In genomic region chr9:42462585-42463219, GRCm38 (mm10) we compare ENCODE assay signal across 12 mouse cellular contexts. TPM values are rescaled to one million over a fixed set of nuclear protein-coding genes. Genes with fewer than 3 reads are reported as not detected.
A peak's percentile ranks its signal among the peaks of the same experiment; 100 is the strongest.
DNase-seq lines count a peak whose midpoint lies in the region; ATAC-seq and TF ChIP-seq lines count a peak whose summit lies in the region.
"Had no signal": no experiment of that assay in that cellular context is flagged by ENCODE, and none has a peak within 500 bp of the region (broad histone marks: within the 10 kb centered on the region; RNA-seq: fewer than 3 reads in every experiment).

No protein-coding gene starts in this region.

- no peaks in the 10 kb centered on the region for H3K36me3 ChIP-seq in heart, embryonic 11.5 days (ENCODE audit: control insufficient read depth, insufficient read depth, low read length)
- H3K36me3 ChIP-seq in heart, adult 2 months (ENCODE audit: control insufficient read depth, insufficient read depth, low read length), result no peaks in the 10 kb centered on the region; the same call in 1 of the 2 replicates
- H3K36me3 ChIP-seq in lung, embryonic 14.5 days (ENCODE audit: insufficient read depth), result no peaks in the 10 kb centered on the region
- no peaks in the 10 kb centered on the region for H3K36me3 ChIP-seq in liver, postnatal 0 days (replicated peaks; ENCODE audit: insufficient read depth, low read length)

- 71% methylated on average over 7 of the region's 7 CpGs for WGBS in heart, embryonic 11.5 days (ENCODE audit: insufficient replicate concordance)
- 88% methylated on average over 7 of the region's 7 CpGs for WGBS in heart, adult 2 months
- WGBS in lung, embryonic 14.5 days, result 67% methylated on average over 7 of the region's 7 CpGs
- 49% methylated on average over 7 of the region's 7 CpGs for WGBS in liver, postnatal 0 days (ENCODE audit: insufficient replicate concordance)

- TF ChIP-seq CTCF in heart, adult 2 months (IDR thresholded peaks at IDR 0.05), result no peak
- no peak for TF ChIP-seq CTCF in lung, embryonic 14.5 days (IDR thresholded peaks at IDR 0.05; ENCODE audit: low read depth)
- no peak for TF ChIP-seq CTCF in liver, postnatal 0 days (IDR thresholded peaks at IDR 0.05; ENCODE audit: low read depth)

- H3K79me2 ChIP-seq in heart, adult 2 months (replicated peaks; ENCODE audit: control insufficient read depth, insufficient read depth, low read length), result peaks cover 5% of the 10 kb centered on the region

- peak overlapping the region; percentile 6 for H3K4me2 ChIP-seq in heart, embryonic 11.5 days
- peak overlapping the region; percentile 26 for H3K4me2 ChIP-seq in lung, embryonic 14.5 days
- H3K4me2 ChIP-seq in liver, postnatal 0 days (ENCODE audit: low read depth, low read length), result peak overlapping the region; percentile 36

- intact Hi-C loops in heart, adult 2 months (cut with DNase I), result no loop called here

- no peaks in the 10 kb centered on the region for H3K9me3 ChIP-seq in heart, embryonic 11.5 days (replicated peaks; ENCODE audit: control insufficient read depth, low read length)
- H3K9me3 ChIP-seq in lung, embryonic 14.5 days (ENCODE audit: low read depth, low read length), result no peaks in the 10 kb centered on the region
- no peaks in the 10 kb centered on the region for H3K9me3 ChIP-seq in liver, postnatal 0 days (ENCODE audit: low read length)

- peaks cover 56% of the 10 kb centered on the region for H3K27me3 ChIP-seq in heart, embryonic 11.5 days (ENCODE audit: control insufficient read depth, insufficient read depth, low read length)
- no peaks in the 10 kb centered on the region for H3K27me3 ChIP-seq in heart, adult 2 months (ENCODE audit: control insufficient read depth, insufficient read depth, low read length)
- no peaks in the 10 kb centered on the region for H3K27me3 ChIP-seq in lung, embryonic 14.5 days (ENCODE audit: insufficient read depth, low read length)
- H3K27me3 ChIP-seq in liver, postnatal 0 days (ENCODE audit: insufficient read depth, low read length), result no peaks in the 10 kb centered on the region

- TF ChIP-seq EP300 in heart, adult 2 months (IDR thresholded peaks at IDR 0.05; ENCODE audit: insufficient read depth, low read depth, low read length), result no peak
- 0 out of 2 replicates have a peak, but pooled peaks have one; percentile 18 for TF ChIP-seq EP300 in liver, postnatal 0 days (IDR thresholded peaks at IDR 0.05; ENCODE audit: low read depth)

- no peak overlapping the region for H3K9ac ChIP-seq in heart, embryonic 11.5 days (ENCODE audit: low read depth, low read length)
- H3K9ac ChIP-seq in heart, adult 2 months (ENCODE audit: low read depth, low read length), result no peak overlapping the region
- H3K9ac ChIP-seq in lung, embryonic 14.5 days, result no peak overlapping the region
- peak overlapping the region; percentile 47 for H3K9ac ChIP-seq in liver, postnatal 0 days (replicated peaks)

- no peak for ATAC-seq in heart, embryonic 11.5 days (replicated peaks; ENCODE audit: insufficient number of reproducible peaks, low FRiP score, low TSS enrichment)
- ATAC-seq in lung, embryonic 14.5 days (ENCODE audit: insufficient read depth), result no peak
- no peak for ATAC-seq in liver, postnatal 0 days

- peaks cover 16% of the 10 kb centered on the region for H3K4me1 ChIP-seq in heart, embryonic 11.5 days (ENCODE audit: control insufficient read depth, insufficient read depth, low read length)
- peaks cover 17% of the 10 kb centered on the region for H3K4me1 ChIP-seq in heart, adult 2 months (ENCODE audit: control insufficient read depth, insufficient read depth, low read length)
- H3K4me1 ChIP-seq in lung, embryonic 14.5 days (ENCODE audit: insufficient read depth), result peaks cover 38% of the 10 kb centered on the region
- H3K4me1 ChIP-seq in liver, postnatal 0 days (ENCODE audit: insufficient read depth), result peaks cover 69% of the 10 kb centered on the region

- H3K4me3 ChIP-seq in heart, embryonic 11.5 days (ENCODE audit: low read depth, low read length), result no peak overlapping the region
- no peak overlapping the region for H3K4me3 ChIP-seq in heart, adult 2 months
- no peak overlapping the region for H3K4me3 ChIP-seq in lung, embryonic 14.5 days (ENCODE audit: low read depth, low read length)
- H3K4me3 ChIP-seq in liver, postnatal 0 days (ENCODE audit: low read depth, low read length), result peak overlapping the region; percentile 13

- H3K27ac ChIP-seq in heart, embryonic 11.5 days (ENCODE audit: low read depth, low read length), result 0 out of 2 replicates have a peak overlapping the region, but pooled peaks have one; percentile 42
- no peak overlapping the region for H3K27ac ChIP-seq in heart, adult 2 months
- H3K27ac ChIP-seq in lung, embryonic 14.5 days (ENCODE audit: low read depth), result peak overlapping the region; percentile 70
- H3K27ac ChIP-seq in liver, postnatal 0 days (ENCODE audit: low read depth), result peak overlapping the region; percentile 86

- DNase-seq in heart, adult 2 months, result no peak
- DNase-seq in lung, embryonic 14.5 days, result no peak
- DNase-seq in lung, postnatal 10 days, result no peak
- DNase-seq in c-Kit-negative CD71-positive TER-119-positive erythroid progenitor cells, embryonic 14.5 days (ENCODE audit: low read depth, low spot score), result peak; percentile 54
- DNase-seq in liver, postnatal 0 days, result no peak
- DNase-seq in frontal cortex, adult 2 months (ENCODE audit: extremely low spot score in 1 of 2, low spot score in 1 of 2), result no peak
- DNase-seq in cerebellum, postnatal 14 days, result no peak
- DNase-seq: cerebellum, postnatal 10 days; gastrocnemius, postnatal 36 days; lung, postnatal 4 days; retina, postnatal 1 day had no signal

- no peak for TF ChIP-seq POLR2A in heart, adult 2 months (IDR thresholded peaks at IDR 0.05; ENCODE audit: insufficient read depth, low read depth, low read length)

RNA-seq across cellular contexts. Expression of gene Tbcel, which starts 44.9 kb away (rescaled TPM):
- polyA plus RNA-seq in heart, embryonic 11.5 days (2014; fragmentation: Nextera tagmentation; extraction: Ambion mirVana), result 4.3 and 4.6 TPM in 2 replicates
- total RNA-seq in heart, adult 2 months (2021), result 10 to 100 TPM; 18.2 to 20.0 TPM
- polyA plus RNA-seq in heart, adult 2 months (2012; rRNA removed), result 7.6 and 12.5 TPM in 2 replicates
- 5.3 and 5.6 TPM in 2 replicates for polyA plus RNA-seq in lung, embryonic 14.5 days (2014; fragmentation: Nextera tagmentation; extraction: Ambion mirVana)
- 7.0 and 7.6 TPM in 2 replicates for polyA plus RNA-seq in liver, postnatal 0 days (2015; fragmentation: Nextera tagmentation; extraction: Ambion mirVana)
- 33.2 and 33.3 TPM in 2 replicates for polyA plus RNA-seq in frontal cortex, adult 2 months (2012; rRNA removed)
